Mouse (Mus musculus): ENCODE results near the gene Kif6. TPM values are rescaled to one million over a fixed set of nuclear protein-coding genes. Genes with fewer than 3 reads are reported as not detected.

Kif6 gene
- total RNA-seq, 1 experiment = 0.36 TPM

GRCm38 (mm10) chr17:49697220-49697619 lies 82.3 kb downstream of the Kif6 start:
- Histone ChIP-seq H3K36me3 (ENCODE audit: control insufficient read depth, insufficient read depth, low read length, poor library complexity, severe bottlenecking) (no peaks in the 10 kb centered on the region), H3K9ac (ENCODE audit: insufficient read depth, low read depth, low read length, poor library complexity, severe bottlenecking) (no peak overlapping the region), H3K4me3 (ENCODE audit: insufficient read depth in 1 of 2, low read depth in 1 of 2, low read length in 2 of 2, poor library complexity in 1 of 2, severe bottlenecking in 1 of 2) (no peak overlapping the region), H3K9me3 (ENCODE audit: control insufficient read depth, insufficient read depth, low read depth, low read length) (no peaks in the 10 kb centered on the region), H3K27ac (ENCODE audit: insufficient read depth, low read depth, low read length, poor library complexity, severe bottlenecking) (no peak overlapping the region), H3K4me1 (ENCODE audit: control insufficient read depth in 2 of 2, insufficient read depth in 2 of 2, low read length in 2 of 2, poor library complexity in 1 of 2) (no peaks in the 10 kb centered on the region)
- no peak for DNase-seq (ENCODE audit: low read depth, low spot score)
- in situ Hi-C loops (cut with MboI; ENCODE audit: low sequenced_read_pairs in 2 of 2, unreplicated experiment in 2 of 2) = no loop called here
- TF ChIP-seq ZC3H11A (IDR thresholded peaks at IDR 0.05; ENCODE audit: borderline replicate concordance, low read depth, low read length) (no peak), HCFC1 (IDR thresholded peaks at IDR 0.05; ENCODE audit: borderline replicate concordance, insufficient read depth, low read length) (no peak), ZNF384 (IDR thresholded peaks at IDR 0.05; ENCODE audit: low read depth, low read length) (no peak), CHD2 (IDR thresholded peaks at IDR 0.05; ENCODE audit: low read depth, low read length) (no peak), MAFK (IDR thresholded peaks at IDR 0.05; ENCODE audit: insufficient read depth, low read depth, low read length) (no peak)

GRCm38 (mm10) chr17:49703492-49704249 lies 88.7 kb downstream of the Kif6 start:
- H3K4me3 ChIP-seq (ENCODE audit: insufficient read depth in 1 of 2, low read depth in 1 of 2, low read length in 2 of 2, poor library complexity in 1 of 2, severe bottlenecking in 1 of 2) = no peak overlapping the region
- no peak for DNase-seq (ENCODE audit: low read depth, low spot score)
- no peaks in the 10 kb centered on the region for H3K36me3 ChIP-seq (ENCODE audit: control insufficient read depth, insufficient read depth, low read length, poor library complexity, severe bottlenecking)
- in situ Hi-C loops (cut with MboI; ENCODE audit: low sequenced_read_pairs in 2 of 2, unreplicated experiment in 2 of 2) = no loop called here
- TF ChIP-seq CHD2 (IDR thresholded peaks at IDR 0.05; ENCODE audit: low read depth, low read length) = no peak
- TF ChIP-seq ZC3H11A (IDR thresholded peaks at IDR 0.05; ENCODE audit: borderline replicate concordance, low read depth, low read length) = no peak
- no peak for TF ChIP-seq ZNF384 (IDR thresholded peaks at IDR 0.05; ENCODE audit: low read depth, low read length)
- no peak for TF ChIP-seq HCFC1 (IDR thresholded peaks at IDR 0.05; ENCODE audit: borderline replicate concordance, insufficient read depth, low read length)
- TF ChIP-seq MAFK (IDR thresholded peaks at IDR 0.05; ENCODE audit: insufficient read depth, low read depth, low read length) = no peak
- H3K9ac ChIP-seq (ENCODE audit: insufficient read depth, low read depth, low read length, poor library complexity, severe bottlenecking) = no peak overlapping the region
- H3K9me3 ChIP-seq (ENCODE audit: control insufficient read depth, insufficient read depth, low read depth, low read length) = no peaks in the 10 kb centered on the region
- no peak overlapping the region for H3K27ac ChIP-seq (ENCODE audit: insufficient read depth, low read depth, low read length, poor library complexity, severe bottlenecking)
- H3K4me1 ChIP-seq (ENCODE audit: control insufficient read depth in 2 of 2, insufficient read depth in 2 of 2, low read length in 2 of 2, poor library complexity in 1 of 2) = no peaks in the 10 kb centered on the region

GRCm38 (mm10) chr17:49709192-49709591 lies 94.3 kb downstream of the Kif6 start:
- no peak for DNase-seq (ENCODE audit: low read depth, low spot score)
- in situ Hi-C loops (cut with MboI; ENCODE audit: low sequenced_read_pairs in 2 of 2, unreplicated experiment in 2 of 2) = no loop called here
- H3K36me3 ChIP-seq (ENCODE audit: control insufficient read depth, insufficient read depth, low read length, poor library complexity, severe bottlenecking) = no peaks in the 10 kb centered on the region
- no peaks in the 10 kb centered on the region for H3K4me1 ChIP-seq (ENCODE audit: control insufficient read depth in 2 of 2, insufficient read depth in 2 of 2, low read length in 2 of 2, poor library complexity in 1 of 2)
- H3K9ac ChIP-seq (ENCODE audit: insufficient read depth, low read depth, low read length, poor library complexity, severe bottlenecking) = no peak overlapping the region
- no peak overlapping the region for H3K27ac ChIP-seq (ENCODE audit: insufficient read depth, low read depth, low read length, poor library complexity, severe bottlenecking)
- no peak overlapping the region for H3K4me3 ChIP-seq (ENCODE audit: insufficient read depth in 1 of 2, low read depth in 1 of 2, low read length in 2 of 2, poor library complexity in 1 of 2, severe bottlenecking in 1 of 2)
- TF ChIP-seq HCFC1 (IDR thresholded peaks at IDR 0.05; ENCODE audit: borderline replicate concordance, insufficient read depth, low read length) (no peak), CHD2 (IDR thresholded peaks at IDR 0.05; ENCODE audit: low read depth, low read length) (no peak), MAFK (IDR thresholded peaks at IDR 0.05; ENCODE audit: insufficient read depth, low read depth, low read length) (no peak)
- no peaks in the 10 kb centered on the region for H3K9me3 ChIP-seq (ENCODE audit: control insufficient read depth, insufficient read depth, low read depth, low read length)

GRCm38 (mm10) chr17:49710101-49710630 lies 95.2 kb downstream of the Kif6 start:
- Histone ChIP-seq H3K9me3 (ENCODE audit: control insufficient read depth, insufficient read depth, low read depth, low read length) (no peaks in the 10 kb centered on the region), H3K36me3 (ENCODE audit: control insufficient read depth, insufficient read depth, low read length, poor library complexity, severe bottlenecking) (no peaks in the 10 kb centered on the region), H3K27ac (ENCODE audit: insufficient read depth, low read depth, low read length, poor library complexity, severe bottlenecking) (no peak overlapping the region), H3K4me3 (ENCODE audit: insufficient read depth in 1 of 2, low read depth in 1 of 2, low read length in 2 of 2, poor library complexity in 1 of 2, severe bottlenecking in 1 of 2) (no peak overlapping the region), H3K9ac (ENCODE audit: insufficient read depth, low read depth, low read length, poor library complexity, severe bottlenecking) (no peak overlapping the region), H3K4me1 (ENCODE audit: control insufficient read depth in 2 of 2, insufficient read depth in 2 of 2, low read length in 2 of 2, poor library complexity in 1 of 2) (no peaks in the 10 kb centered on the region)
- TF ChIP-seq CHD2 (IDR thresholded peaks at IDR 0.05; ENCODE audit: low read depth, low read length) (no peak), MAFK (IDR thresholded peaks at IDR 0.05; ENCODE audit: insufficient read depth, low read depth, low read length) (no peak), HCFC1 (IDR thresholded peaks at IDR 0.05; ENCODE audit: borderline replicate concordance, insufficient read depth, low read length) (no peak), ZC3H11A (IDR thresholded peaks at IDR 0.05; ENCODE audit: borderline replicate concordance, low read depth, low read length) (no peak), ZNF384 (IDR thresholded peaks at IDR 0.05; ENCODE audit: low read depth, low read length) (no peak)
- no peak for DNase-seq (ENCODE audit: low read depth, low spot score)
- in situ Hi-C loops (cut with MboI; ENCODE audit: low sequenced_read_pairs in 2 of 2, unreplicated experiment in 2 of 2) = no loop called here

Data from ES-E14 (cell line).